Mouse (Mus musculus): ENCODE data around the gene Glra2.
"Not testable (repeated sequence)": the region's sequence is repeated elsewhere in the genome, so short reads cannot be mapped to it uniquely, and the experiment has no call there.

The Glra2 gene

DNA sequence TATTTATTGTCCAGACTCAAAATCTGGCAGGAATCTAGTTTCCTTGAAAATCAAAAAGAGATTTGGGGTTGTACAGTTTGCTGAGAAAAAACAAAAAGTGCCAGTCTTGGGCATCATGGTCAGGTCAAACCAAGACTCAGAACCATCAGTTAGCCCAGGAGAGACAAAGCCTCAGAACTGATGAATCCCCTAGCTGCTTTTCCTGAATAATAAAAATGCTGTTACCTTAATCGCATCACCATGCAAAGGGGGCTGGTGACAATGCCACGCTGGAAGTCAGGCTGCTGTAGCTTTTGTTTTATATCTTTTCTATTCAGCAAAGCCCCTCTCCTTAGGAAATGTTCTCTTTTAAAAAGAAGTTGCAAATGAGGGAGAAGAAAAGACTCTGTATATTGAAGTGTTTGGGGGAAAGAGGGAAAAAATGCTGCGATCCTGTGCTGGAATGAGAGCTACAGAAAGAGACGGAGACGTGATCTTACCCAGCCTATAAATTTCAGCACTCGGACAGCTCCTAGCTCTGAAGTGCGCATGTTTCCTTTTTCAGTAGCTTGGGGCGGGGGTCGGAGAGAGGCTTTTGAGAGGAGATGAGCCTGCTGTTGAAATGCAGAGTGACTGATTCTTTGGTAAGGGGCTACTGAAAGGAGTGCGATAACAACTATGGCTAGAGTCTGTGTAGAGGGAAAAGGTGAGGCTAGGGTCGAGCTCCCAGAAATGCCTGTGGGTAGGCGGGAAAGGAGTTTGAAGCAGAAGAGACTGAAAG is at the start of gene Glra2:
Gene Glra2, minus strand, starts transcription at position 455 of the 760 bp plus-strand sequence.
- no peak for DNase-seq (ENCODE audit: low spot score)

DNA sequence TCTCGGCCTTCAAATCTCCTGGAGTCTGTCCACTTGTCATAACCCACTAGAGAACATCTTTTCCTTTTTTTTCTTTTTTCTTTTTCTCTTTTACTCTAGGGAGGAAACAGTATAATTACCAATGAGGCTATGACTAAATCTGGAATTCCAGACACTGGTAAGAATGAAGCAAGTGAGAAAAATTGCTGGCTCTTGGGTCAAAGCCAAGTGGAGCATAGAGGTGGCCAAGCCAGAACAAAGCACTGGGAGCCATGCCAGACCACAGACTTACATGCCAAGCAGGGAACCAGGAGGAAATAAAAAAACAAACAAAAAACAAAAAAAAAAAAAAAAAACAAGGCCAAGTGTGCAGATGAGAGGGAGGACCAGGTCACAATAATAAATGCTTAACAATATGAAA is 35.6 kb upstream of the Glra2 start:
- peak; percentile 58 for DNase-seq (ENCODE audit: low spot score)

DNA sequence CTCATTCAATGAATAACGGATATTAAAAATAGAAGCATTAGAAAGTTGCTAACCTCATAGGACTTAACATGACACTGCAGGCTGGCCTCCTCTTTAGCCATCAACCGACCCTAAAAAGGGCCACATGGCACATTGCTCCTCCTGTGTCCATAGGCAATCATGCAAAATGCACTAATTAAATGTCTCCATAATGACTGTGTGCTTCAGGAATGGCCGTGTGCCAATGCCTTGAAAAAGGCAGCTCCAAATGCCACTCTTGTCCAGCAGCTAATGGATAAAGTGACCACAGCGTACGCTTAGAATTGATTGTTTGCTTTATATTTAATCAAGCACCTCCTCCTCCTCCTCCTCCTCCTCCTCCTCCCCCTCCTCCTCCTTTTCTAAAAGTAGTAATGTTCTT is 17.4 kb upstream of the Glra2 start:
- DNase-seq (ENCODE audit: low spot score): no peak

DNA sequence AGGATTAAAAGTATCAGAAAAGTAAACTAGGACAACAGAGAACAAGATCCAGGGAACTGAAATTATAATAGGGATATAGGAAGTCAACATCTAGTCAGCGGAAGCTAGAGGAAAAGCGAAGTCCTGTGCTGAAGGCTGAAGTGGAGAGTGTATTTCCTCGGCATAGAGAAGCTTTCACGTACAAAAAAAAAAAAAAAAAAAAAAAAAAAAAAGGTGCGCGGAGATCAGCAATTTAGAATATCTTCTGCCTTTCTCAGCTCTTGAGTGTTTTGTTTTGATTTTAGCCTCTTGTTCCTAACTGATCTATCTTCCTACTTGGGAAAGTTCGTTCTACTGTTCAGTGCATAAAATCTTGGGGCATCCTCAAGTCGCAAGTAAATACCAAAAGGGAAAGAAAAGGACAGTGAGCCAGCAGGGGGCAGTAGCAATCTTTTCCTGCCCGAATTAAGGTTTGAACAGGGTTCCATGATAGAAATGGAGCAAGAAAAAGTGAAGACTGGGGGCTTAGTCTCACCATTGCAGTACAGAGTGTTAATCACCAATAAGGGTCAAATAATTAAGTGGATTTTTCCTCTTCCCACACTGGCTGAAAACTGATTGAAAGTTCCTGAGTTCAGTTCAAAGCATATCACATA is 623 bp upstream of the Glra2 start:
- DNase-seq (ENCODE audit: low spot score): peak; percentile 20

DNA sequence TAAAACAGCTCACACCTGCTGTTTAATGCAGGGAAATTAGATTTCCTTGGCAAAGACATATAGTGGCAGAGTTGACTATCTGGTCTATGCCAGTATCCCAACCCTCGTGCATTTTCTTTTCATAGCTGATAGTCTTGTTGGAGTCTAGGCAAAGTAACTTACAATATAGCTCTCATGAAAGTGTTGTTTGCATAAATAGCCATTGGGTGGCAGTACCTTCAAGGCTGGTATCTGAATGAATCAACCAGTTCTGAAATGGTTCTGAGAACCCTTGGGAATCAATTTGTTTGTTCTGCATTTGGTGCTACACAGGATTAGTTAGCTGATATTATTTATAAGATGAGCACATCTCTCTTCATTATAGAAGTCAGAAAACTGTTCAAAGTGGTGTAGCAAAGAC is 133.6 kb downstream of the Glra2 start:
- DNase-seq (ENCODE audit: low spot score): no peak

DNA sequence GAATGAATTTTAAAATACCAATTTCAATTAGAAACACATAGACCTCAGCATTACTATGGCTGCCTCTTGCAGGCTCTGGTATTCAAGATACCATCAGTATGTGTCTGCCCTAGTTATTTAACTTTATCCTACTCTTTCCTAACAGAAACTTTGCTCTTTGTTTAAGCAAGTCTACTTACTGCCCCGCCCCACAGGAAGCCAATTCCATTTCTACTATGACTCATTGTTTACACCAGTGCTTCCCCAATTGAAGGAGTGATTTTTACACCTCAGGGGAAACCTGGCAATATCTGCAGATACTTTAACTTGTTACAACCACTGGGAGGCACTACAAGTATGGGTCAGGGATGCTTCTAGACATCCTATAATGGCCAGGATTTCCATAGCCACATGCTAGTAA is 136.0 kb downstream of the Glra2 start:
- no peak for DNase-seq (ENCODE audit: low spot score)

DNA sequence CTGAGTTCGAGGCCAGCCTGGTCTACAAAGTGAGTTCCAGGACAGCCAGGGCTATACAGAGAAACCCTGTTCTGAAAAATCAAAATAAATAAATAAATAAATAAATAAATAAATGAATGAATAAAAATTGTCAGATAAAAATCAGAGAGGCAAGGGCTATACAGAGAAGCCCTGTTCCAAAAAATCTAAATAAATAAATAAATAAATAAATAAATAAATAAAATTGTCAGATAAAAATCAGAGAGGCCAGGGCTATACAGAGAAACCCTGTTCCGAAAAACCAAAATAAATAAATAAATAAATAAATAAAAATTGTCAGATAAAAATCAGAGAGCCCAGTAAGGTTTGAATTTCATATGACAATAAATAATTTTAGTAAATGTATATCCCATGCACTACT is 144.2 kb downstream of the Glra2 start:
- not testable (repeated sequence) for DNase-seq (ENCODE audit: low spot score)

DNA sequence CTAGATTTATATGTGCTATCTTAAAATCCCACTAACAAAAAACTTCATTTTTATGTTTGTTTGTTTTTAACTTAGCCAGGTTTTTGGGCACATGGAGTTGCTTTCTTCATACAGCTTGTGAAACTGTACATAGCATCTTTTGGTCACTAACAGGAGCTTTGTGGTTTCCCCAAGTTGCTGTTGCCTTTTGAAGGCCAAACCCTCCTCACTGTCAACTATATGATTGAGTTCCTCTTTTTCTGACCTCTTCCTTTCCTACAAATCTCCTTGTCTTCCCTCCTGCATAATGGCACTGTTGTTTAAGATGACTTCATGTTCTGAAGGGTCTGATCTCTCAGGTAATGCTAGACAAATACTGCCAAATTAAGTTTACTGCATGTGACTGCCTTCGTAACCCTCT is 170.6 kb downstream of the Glra2 start:
- no peak for DNase-seq (ENCODE audit: low spot score)

DNA sequence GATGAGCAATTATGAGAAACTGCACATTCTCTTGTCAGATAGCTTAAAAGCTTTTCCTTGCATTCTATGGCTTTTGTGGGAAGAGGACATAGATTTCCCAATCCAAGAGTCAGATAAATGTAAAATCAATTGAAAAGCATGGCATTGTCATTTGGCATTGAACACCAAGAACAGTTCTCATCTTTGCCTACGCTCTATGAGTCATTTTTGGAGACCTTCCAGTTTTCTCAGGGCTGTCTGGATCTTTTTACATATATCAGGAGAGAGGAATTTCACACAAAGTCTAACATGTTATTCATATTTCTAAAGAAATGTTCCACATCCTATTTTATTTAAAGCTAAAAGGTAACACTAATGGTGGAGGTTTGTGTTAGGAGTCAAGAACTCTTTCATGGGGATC is 223.0 kb downstream of the Glra2 start:
- no peak for DNase-seq (ENCODE audit: low spot score)
